Mouse (Mus musculus) limb, embryonic 13.5 days (tissue): ENCODE measurements around the gene Elk4. TPM values are rescaled to one million over a fixed set of nuclear protein-coding genes. Genes with fewer than 3 reads are reported as not detected.

Experiments used
- ATAC-seq: fragments of 200-750 bp; cut with Nextera tagmentation; 2 replicates; pipeline ENCODE4 v1.8.0; 2017; ENCODE audit warnings: low read depth, moderate number of reproducible peaks, moderate TSS enrichment; ENCODE audit not compliant: low FRiP score
- H3K27ac ChIP-seq: fragments of 300-500 bp; sonication (generic); 2 replicates; pipeline ENCODE4 v1.5.1; 2015; ENCODE audit warnings: inconsistent platforms, mild to moderate bottlenecking, moderate library complexity
- H3K27me3 ChIP-seq: fragments of 300-500 bp; sonication (generic); 2 replicates; pipeline ENCODE4 v1.6.1; 2015; ENCODE audit warnings: mild to moderate bottlenecking, inconsistent platforms
- H3K36me3 ChIP-seq: fragments of 300-500 bp; sonication (generic); 2 replicates; pipeline ENCODE4 v1.6.1; 2015; ENCODE audit warnings: inconsistent platforms, mild to moderate bottlenecking, moderate library complexity
- H3K4me1 ChIP-seq: fragments of 300-500 bp; sonication (generic); 2 replicates; pipeline ENCODE4 v1.6.1; 2015; ENCODE audit warnings: inconsistent platforms
- H3K4me2 ChIP-seq: fragments of 300-500 bp; sonication (generic); replicated peaks from 2 replicates; pipeline ENCODE4 v1.6.1; 2015; ENCODE audit warnings: inconsistent platforms, mild to moderate bottlenecking, moderate library complexity
- H3K4me3 ChIP-seq: fragments of 300-500 bp; sonication (generic); 2 replicates; pipeline ENCODE4 v1.5.1; 2015; ENCODE audit warnings: moderate library complexity, mild to moderate bottlenecking, inconsistent platforms
- H3K9ac ChIP-seq: fragments of 300-500 bp; sonication (generic); 2 replicates; pipeline ENCODE4 v1.6.1; 2015; ENCODE audit warnings: mild to moderate bottlenecking, inconsistent platforms
- H3K9me3 ChIP-seq: fragments of 300-500 bp; sonication (generic); 2 replicates; pipeline ENCODE4 v1.6.1; 2016; ENCODE audit warnings: inconsistent platforms
- WGBS: fragments of 180-500 bp; shearing (Covaris S2); methylation state at CpG from one replicate; pipeline ENCODE4 v1.1.7; 2015; 5-methylcytosine and 5-hydroxymethylcytosine counted together
- polyA plus RNA-seq: library from polyadenylated mRNA; unstranded; fragments of >200 nt; fragmentation: Nextera tagmentation; extraction: Ambion mirVana; gene quantifications from 2 replicates; pipeline ENCODE4 v1.2.1, GENCODE M21; 2015

The Elk4 gene
- polyA plus RNA-seq, 1 experiment from 2014 or later: 20.2 TPM

GRCm38 (mm10) chr1:132007828-132008827 is 721 bp downstream of the Elk4 start:
- peaks cover 23% of the 10 kb centered on the region for H3K4me1 ChIP-seq
- WGBS: 1% methylated on average over 71 of the region's 72 CpGs
- peak; percentile 90 for ATAC-seq

DNA sequence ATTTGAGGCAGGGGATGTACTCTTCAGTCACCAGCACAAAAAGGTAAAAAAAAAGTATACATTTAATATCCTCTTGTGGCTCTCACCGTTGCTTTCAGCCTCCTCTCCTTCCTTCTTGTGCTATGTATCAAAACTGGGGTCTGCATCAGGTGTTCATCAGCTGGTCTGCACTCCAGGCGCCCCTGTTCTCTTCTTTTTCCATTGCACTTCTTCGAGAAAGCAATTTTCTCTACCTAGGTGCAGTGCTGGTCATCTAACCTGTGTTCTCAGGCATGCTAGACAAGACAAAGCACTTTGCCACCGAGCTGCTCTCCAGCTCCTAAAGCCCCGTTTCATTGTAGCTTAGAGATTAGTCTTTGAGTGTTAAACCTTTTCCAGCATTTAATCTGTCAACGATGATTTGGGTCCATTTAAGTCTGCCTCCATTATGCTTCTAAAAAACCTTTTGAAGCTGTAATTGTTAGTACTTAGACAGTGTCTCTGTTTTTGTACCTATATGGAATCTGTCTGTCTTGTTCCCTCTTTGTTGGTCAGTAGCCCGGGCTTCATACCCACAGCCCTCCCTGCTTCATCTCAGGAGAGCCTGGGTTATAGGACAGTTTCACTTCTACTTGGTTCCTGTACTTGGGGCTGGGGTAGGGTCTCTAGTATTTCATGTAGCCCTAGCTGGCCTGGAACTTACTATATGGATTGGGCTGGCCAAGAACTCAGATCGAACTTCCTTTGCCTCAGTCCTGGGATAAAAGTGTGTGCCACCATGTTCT is 1.7 kb downstream of the Elk4 start:
- Histone ChIP-seq H3K4me2 (peak overlapping the region; percentile 76), H3K4me1 (peaks cover 27% of the 10 kb centered on the region), H3K4me3 (peak overlapping the region; percentile 76), H3K27ac (no peak overlapping the region), H3K9ac (peak overlapping the region; percentile 95), H3K36me3 (no peaks in the 10 kb centered on the region; the same call in 1 of the 2 replicates), H3K27me3 (no peaks in the 10 kb centered on the region), H3K9me3 (no peaks in the 10 kb centered on the region)
- WGBS: 38% methylated on average over 8 of the region's 8 CpGs
- ATAC-seq: no peak

More at GRCm38 (mm10) chr1:132007828-132008827, 721 bp downstream of the Elk4 start:
- peak overlapping the region; percentile 76 for H3K4me3 ChIP-seq
- H3K9me3 ChIP-seq: no peaks in the 10 kb centered on the region
- H3K27me3 ChIP-seq: no peaks in the 10 kb centered on the region
- no peaks in the 10 kb centered on the region for H3K36me3 ChIP-seq
- H3K4me2 ChIP-seq: peak overlapping the region; percentile 76
- peak overlapping the region; percentile 99 for H3K27ac ChIP-seq
- peak overlapping the region; percentile 95 for H3K9ac ChIP-seq

DNA sequence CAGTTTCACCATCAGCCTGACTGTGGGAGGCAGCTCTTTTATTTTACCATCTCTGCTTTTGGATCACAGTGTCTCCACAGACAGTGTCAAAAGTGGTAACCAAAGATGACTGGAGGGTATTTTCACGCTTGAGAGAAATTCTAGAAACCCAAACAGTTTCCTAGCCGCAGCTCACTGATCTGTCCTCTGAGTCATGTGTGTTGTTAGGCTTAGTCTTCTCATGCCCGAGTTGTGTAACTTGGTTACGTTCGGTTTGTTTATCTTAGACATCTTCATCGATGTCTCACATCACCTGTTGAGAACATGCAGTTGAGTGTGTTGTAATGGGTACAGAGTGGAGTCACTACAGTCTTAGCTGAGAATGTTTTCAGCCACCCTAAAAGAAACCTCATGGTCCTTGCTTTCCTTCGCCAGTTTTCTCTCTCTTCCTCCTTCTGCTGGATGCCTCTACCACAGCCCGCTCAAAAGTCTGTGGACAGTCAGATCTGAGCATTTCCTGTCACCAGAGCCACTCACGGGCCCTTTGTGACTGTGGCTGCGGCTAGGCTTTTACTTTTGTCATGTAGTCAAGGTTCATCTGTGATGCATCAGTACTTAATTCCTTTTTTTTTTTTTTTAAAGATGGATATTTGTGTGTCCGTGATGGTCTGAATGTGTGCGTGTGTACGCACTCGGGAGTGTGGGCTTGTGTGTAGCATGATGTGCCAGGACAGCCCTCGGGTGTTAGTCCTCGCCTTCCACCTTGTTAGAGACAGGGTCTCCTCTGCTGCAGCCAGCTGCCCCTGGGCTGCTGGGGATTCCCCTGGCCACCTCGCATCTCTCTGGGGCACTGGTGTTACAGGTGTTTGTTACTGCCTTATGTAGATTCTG is 3.5 kb downstream of the Elk4 start:
- H3K27me3 ChIP-seq: no peaks in the 10 kb centered on the region
- no peak overlapping the region for H3K9ac ChIP-seq
- 89% methylated on average over 17 of the region's 17 CpGs for WGBS
- peaks cover 23% of the 10 kb centered on the region for H3K4me1 ChIP-seq
- no peak for ATAC-seq
- H3K4me3 ChIP-seq: no peak overlapping the region
- H3K4me2 ChIP-seq: no peak overlapping the region
- peaks cover 17% of the 10 kb centered on the region for H3K36me3 ChIP-seq
- H3K27ac ChIP-seq: no peak overlapping the region
- no peaks in the 10 kb centered on the region for H3K9me3 ChIP-seq

- Histone ChIP-seq H3K27me3 (no peaks in the 10 kb centered on the region), H3K4me1 (peaks cover 19% of the 10 kb centered on the region), H3K4me3 (no peak overlapping the region), H3K36me3 (peaks cover 23% of the 10 kb centered on the region), H3K4me2 (no peak overlapping the region), H3K9ac (no peak overlapping the region), H3K27ac (no peak overlapping the region), H3K9me3 (no peaks in the 10 kb centered on the region)
- WGBS: 81% methylated on average over 2 of the region's 2 CpGs
- ATAC-seq: no peak
Measured at GRCm38 (mm10) chr1:132011785-132012184, 4.4 kb downstream of the Elk4 start.

GRCm38 (mm10) chr1:132012861-132013260 is 5.5 kb downstream of the Elk4 start:
- 86% methylated on average over 8 of the region's 8 CpGs for WGBS
- no peak overlapping the region for H3K4me3 ChIP-seq
- no peak for ATAC-seq
- H3K9me3 ChIP-seq: no peaks in the 10 kb centered on the region
- H3K36me3 ChIP-seq: peaks cover 33% of the 10 kb centered on the region
- no peak overlapping the region for H3K4me2 ChIP-seq
- H3K27me3 ChIP-seq: no peaks in the 10 kb centered on the region
- H3K27ac ChIP-seq: no peak overlapping the region
- H3K9ac ChIP-seq: no peak overlapping the region
- H3K4me1 ChIP-seq: peaks cover 18% of the 10 kb centered on the region

GRCm38 (mm10) chr1:132014800-132015199 is 7.4 kb downstream of the Elk4 start:
- peaks cover 52% of the 10 kb centered on the region for H3K36me3 ChIP-seq
- WGBS: 90% methylated on average over 1 of the region's 1 CpGs
- no peak overlapping the region for H3K4me2 ChIP-seq
- no peaks in the 10 kb centered on the region for H3K27me3 ChIP-seq
- no peak overlapping the region for H3K4me3 ChIP-seq
- peaks cover 7% of the 10 kb centered on the region; the same call in 1 of the 2 replicates for H3K4me1 ChIP-seq
- H3K27ac ChIP-seq: no peak overlapping the region
- ATAC-seq: no peak
- H3K9me3 ChIP-seq: no peaks in the 10 kb centered on the region
- H3K9ac ChIP-seq: no peak overlapping the region

DNA sequence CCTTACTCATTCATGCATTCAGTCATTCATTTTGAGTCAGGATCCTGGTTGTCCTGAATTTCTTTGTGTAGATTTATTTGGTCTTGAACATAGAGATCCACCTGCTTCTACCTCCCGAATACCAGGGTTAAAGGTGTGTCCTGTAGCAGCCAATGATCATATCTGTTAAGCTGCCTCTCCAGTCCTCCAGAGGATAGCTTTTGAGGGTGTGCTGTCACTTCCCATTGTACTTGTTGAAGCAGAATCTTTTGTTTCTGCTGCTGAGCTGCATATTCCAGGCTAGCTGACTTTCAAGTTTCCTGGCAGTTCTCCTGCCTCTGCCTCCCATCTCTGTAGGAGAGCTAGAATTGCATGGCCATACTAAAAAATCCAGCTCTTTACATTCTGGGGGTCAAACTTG is 9.3 kb downstream of the Elk4 start:
- no peak overlapping the region for H3K4me2 ChIP-seq
- 95% methylated on average over 1 of the region's 1 CpGs for WGBS
- peaks cover 4% of the 10 kb centered on the region; the same call in 1 of the 2 replicates for H3K4me1 ChIP-seq
- no peak overlapping the region for H3K4me3 ChIP-seq
- H3K36me3 ChIP-seq: peaks cover 67% of the 10 kb centered on the region
- H3K9ac ChIP-seq: no peak overlapping the region
- no peaks in the 10 kb centered on the region for H3K9me3 ChIP-seq
- no peak overlapping the region for H3K27ac ChIP-seq
- H3K27me3 ChIP-seq: no peaks in the 10 kb centered on the region
- ATAC-seq: no peak

- Histone ChIP-seq H3K27ac (no peak overlapping the region), H3K9ac (no peak overlapping the region), H3K36me3 (peaks cover 88% of the 10 kb centered on the region), H3K9me3 (no peaks in the 10 kb centered on the region), H3K4me2 (no peak overlapping the region), H3K27me3 (no peaks in the 10 kb centered on the region), H3K4me1 (no peaks in the 10 kb centered on the region), H3K4me3 (no peak overlapping the region)
- ATAC-seq: no peak
- 91% methylated on average over 7 of the region's 7 CpGs for whole genome bisulfite sequencing
Measured at GRCm38 (mm10) chr1:132019876-132020275, 12.5 kb downstream of the Elk4 start.

- peaks cover 86% of the 10 kb centered on the region for H3K36me3 ChIP-seq
- no peak overlapping the region for H3K4me3 ChIP-seq
- 89% methylated on average over 3 of the region's 3 CpGs for WGBS
- no peak overlapping the region for H3K9ac ChIP-seq
- peaks cover 2% of the 10 kb centered on the region for H3K4me1 ChIP-seq
- no peak overlapping the region for H3K4me2 ChIP-seq
- H3K27me3 ChIP-seq: no peaks in the 10 kb centered on the region
- no peaks in the 10 kb centered on the region for H3K9me3 ChIP-seq
- H3K27ac ChIP-seq: no peak overlapping the region
- no peak for ATAC-seq
Measured at GRCm38 (mm10) chr1:132022107-132022506, 14.7 kb downstream of the Elk4 start.

DNA sequence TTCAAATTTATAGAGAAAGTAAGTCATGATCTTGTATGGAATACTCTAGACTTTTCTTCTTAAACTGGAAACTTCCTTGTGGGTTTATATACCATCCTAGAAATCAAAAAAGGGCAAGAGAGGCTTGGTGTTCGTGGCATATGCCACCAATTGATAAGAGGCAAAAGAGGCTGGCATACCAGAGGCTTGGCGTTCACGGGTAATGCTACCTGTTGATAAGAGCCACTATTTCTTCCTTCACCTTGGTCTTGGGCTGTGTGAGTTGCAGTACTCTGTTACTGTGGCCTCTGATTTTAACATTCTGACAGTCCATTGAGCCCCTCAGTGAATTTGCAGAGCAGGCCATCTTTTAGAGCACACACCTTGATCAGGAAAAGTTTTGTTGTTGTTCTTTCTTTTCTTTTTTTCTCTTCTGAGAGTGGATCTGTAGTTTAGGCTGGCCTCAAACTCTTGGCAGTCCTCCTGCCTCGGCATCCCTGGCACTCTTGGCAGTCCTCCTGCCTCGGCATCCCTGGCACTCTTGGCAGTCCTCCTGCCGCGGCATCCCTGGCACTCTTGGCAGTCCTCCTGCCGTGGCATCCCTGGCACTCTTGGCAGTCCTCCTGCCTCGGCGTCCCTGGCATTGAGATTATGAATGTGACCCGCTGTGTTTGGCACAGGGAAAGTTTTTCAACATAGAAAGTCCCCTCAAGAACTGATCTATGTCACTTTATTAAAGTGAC is 19.7 kb downstream of the Elk4 start:
- Histone ChIP-seq H3K36me3 (peaks cover 67% of the 10 kb centered on the region), H3K27me3 (no peaks in the 10 kb centered on the region), H3K9ac (no peak overlapping the region), H3K27ac (no peak overlapping the region), H3K4me1 (peaks cover 17% of the 10 kb centered on the region), H3K9me3 (no peaks in the 10 kb centered on the region), H3K4me3 (no peak overlapping the region), H3K4me2 (no peak overlapping the region)
- ATAC-seq: no peak
- 91% methylated on average over 11 of the region's 11 CpGs for WGBS

DNA sequence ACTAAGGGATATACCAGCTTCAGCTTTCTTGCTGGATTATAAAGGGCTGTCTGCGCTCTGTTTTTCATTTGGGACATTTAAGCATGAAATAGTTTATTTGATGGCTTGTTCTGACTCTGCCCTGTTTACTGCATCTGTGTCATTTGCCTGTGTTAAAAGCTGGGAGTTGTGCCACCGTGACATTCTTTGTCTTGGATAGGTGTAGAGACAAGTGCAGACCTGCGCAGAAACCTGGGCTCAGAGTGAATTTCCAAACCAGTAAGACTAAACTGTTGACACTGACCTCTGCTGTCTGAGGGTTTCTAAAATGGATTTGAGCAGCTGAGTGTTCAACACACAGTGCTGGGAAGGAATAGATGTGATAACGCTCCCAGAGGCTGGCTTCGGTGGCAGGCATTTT is 20.6 kb downstream of the Elk4 start:
- no peak for ATAC-seq
- 64% methylated on average over 5 of the region's 5 CpGs for WGBS
- Histone ChIP-seq H3K9ac (no peak overlapping the region), H3K27me3 (no peaks in the 10 kb centered on the region), H3K4me1 (peaks cover 17% of the 10 kb centered on the region), H3K4me3 (no peak overlapping the region), H3K36me3 (peaks cover 67% of the 10 kb centered on the region), H3K9me3 (no peaks in the 10 kb centered on the region), H3K27ac (no peak overlapping the region), H3K4me2 (no peak overlapping the region)
